Mouse (Mus musculus): ENCODE results near the gene Serf1.

DNA sequence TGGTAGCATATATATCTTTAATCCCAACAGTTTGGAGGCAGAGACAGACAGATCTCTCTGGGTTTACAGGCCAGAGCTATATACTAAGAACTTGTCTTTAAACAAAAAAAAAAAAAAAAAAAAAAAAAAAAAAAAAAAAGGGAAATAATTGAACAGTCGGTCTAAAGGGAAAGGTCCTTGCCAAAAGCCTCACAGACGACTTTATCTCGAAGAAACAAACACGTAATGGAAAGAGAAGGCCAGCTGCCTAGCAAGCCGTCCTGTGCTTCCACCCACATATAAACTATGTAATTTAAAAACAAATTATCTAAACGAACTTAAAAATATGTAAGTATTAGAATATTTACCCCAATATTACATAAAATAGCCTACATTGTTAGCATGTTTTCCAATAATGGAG, 40.0 kb upstream of the Serf1 start:
- TF ChIP-seq MAFK (IDR thresholded peaks at IDR 0.05; ENCODE audit: insufficient read depth, low read depth, low read length), result no peak
- no peak for TF ChIP-seq HCFC1 (IDR thresholded peaks at IDR 0.05; ENCODE audit: borderline replicate concordance, insufficient read depth, low read length)
- TF ChIP-seq CHD2 (IDR thresholded peaks at IDR 0.05; ENCODE audit: low read depth, low read length), result no peak
- TF ChIP-seq ZC3H11A (IDR thresholded peaks at IDR 0.05; ENCODE audit: borderline replicate concordance, low read depth, low read length), result no peak
- TF ChIP-seq ZNF384 (IDR thresholded peaks at IDR 0.05; ENCODE audit: low read depth, low read length), result no peak

Data from ES-E14 (cell line).